Mouse (Mus musculus) spleen, postnatal 0 days (tissue): ENCODE results near the gene Rab31. TPM values are rescaled to one million over a fixed set of nuclear protein-coding genes. Genes with fewer than 3 reads are reported as not detected.

ENCODE experiments used
- polyA plus RNA-seq: library from polyadenylated mRNA; unstranded; fragments of >200 nt; fragmentation: Nextera tagmentation; extraction: Ambion mirVana; gene quantifications from 2 replicates; pipeline ENCODE4 v1.2.1, GENCODE M21; 2015

The Rab31 gene
- 15.3 and 20.9 TPM in 2 replicates for polyA plus RNA-seq

DNA sequence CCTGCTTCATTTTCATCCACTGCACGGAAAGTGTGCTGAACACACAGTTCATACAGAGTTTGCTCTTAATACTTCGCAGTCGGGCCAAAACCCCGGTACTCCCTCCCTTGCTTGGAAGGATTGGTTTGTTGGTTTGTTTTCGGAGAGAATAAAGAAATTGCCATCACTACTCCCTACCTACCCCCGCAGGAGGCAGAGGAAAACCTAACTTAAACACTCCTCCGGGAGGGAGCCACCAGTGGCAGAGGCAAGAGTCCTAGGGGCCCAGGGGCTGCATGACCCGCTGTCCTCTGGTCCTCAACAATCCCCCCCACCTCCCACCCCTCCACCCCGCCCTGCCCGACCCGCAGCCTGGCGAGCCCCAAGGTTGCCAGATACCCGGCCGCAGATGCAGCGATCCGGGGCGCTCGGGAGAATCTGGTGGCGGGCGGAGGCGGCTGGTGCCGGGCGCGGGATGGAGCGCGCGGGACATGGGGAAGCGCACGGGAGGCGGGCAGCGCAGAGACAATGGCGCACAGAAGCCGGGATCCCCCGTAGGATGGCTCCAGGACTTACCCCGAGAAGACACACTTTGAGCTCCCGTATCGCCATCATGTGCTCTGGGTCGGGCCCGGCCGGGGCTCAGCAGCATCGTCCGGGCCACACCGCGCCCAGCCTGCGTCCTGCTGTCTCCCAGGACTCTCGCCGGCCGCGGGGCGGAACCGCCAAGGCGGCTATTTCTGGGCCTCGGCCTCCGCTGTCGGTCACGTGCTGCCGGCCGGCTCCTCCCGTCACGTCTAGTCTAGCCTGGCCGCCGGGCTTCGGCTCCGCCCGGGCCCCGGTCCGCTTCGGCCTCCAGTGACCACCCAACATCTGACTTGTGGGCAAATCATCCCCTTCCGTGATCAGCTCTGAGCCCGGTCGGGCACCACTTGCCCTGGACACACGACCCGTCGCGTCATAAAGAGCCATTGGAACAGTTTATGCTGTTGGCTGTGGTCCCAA is at the start of gene Rab31:
Rab31 (minus strand) TSS at position 802 of the 984 bp plus-strand sequence.

DNA sequence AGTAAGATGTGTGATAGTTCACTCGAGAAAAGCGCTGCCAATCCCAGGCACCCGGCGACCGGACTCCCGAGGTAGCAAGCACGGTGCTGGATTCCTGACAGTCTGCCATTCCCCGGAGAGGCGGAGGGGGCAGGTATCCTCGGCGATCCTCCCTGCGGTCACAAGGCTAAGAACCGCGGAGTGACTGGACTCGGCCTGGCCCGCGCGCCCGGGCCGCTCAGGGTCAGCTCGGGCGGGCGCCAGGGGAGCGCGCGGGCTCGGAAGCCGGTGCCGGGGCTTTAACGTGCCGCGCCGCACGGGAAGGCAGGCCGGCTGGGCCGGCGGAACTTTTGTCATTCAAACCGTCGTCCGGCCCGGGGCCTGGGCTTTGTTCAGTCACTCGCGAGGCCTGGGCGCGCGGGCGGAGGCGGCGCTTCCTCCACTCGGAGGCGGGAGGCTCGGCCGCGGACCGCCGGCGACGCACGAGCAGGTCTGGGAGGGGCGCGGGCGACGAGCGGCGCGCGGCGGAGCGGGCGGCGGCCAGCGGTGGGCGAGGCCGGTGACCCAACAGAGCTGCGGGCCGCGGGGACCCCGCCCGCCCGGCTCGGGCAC is 10.1 kb upstream of the Rab31 start, which contains the start of gene Ppp4r1:
Ppp4r1 (plus strand) TSS at position 23 of the 591 bp plus-strand sequence.

DNA sequence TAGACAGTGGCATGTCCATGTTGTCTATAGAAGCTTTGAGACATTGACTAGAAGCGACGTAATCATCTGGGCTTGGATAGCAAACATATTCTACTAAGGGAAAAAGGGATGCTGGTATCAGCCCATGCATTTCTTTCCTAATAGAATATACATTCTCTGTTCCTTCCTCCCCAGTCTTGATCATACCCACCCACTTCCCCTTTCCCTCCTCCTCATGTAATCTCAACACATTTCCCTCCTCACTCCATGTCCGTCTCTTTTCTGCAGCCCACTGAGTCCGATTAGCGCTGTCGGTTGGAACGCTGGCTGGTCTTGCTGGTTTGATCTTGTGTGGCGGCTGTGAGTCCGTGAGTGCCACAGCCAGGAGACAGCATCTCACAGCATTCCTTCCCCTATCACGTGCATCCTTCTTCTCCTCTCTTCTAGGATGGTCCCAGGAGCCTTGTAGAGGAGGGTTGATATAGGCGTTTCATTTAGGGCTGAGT is 130.8 kb downstream of the Rab31 start, which contains the start of gene Txndc2:
Txndc2 (minus strand) TSS at position 435 of the 485 bp plus-strand sequence.

DNA sequence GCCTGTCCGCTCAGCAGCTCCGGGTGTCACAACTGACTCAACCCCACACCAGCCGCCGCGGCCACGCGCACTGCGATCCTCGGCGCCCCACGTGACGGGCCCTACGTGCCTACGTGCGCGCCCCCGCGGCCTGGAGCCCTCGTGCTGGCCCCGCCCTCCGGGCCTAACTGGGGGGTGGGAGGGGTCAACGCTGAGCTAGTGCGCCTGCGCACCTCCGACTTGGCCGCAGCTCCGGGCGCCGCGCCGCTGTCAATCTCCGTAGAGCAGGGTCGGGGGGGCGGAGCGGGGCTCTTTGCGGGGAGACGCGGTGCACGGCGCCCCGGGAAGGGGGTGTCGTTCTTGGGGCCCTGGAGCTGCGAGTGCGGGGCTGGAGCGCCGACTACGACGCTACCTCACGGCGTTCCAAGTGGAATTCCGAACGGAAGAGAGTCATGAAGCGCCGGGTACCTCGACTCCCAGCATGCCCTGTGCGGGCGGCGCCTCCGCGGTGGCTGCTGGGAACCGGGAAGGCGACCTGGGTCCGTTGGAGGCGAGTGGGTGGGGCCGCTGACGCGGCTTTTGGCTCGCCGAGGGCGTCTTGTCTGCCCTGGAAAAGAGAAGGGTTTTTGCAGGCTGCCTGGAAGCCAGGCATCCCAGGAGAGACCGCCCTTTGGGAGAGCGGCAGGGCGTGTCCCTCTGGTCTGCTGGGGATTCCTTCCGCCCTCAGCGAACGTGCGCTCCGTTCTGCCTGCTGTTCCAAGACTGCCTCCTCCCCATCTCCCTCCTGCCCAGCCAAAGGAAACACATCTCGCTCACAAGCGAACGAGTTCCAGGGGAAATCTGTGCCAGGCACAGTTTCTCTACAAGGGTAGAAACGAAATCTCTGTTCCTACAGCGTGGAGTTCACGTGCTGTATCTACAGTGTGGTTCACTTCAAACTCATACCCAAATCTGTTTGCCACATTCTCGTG is 158.8 kb downstream of the Rab31 start, which contains the start of gene Vapa:
Vapa (minus strand) TSS at position 93 of the 950 bp plus-strand sequence.

Other genes with a start within 250 kb of the Rab31 start
- gene Tmem232, start 232.0 kb downstream of the Rab31 start, polyA plus RNA-seq: not detected in 2 replicates
- gene Vapa, start 159.2 kb downstream of the Rab31 start, polyA plus RNA-seq: 94.2 and 103 TPM in 2 replicates
- gene Txndc2, start 130.6 kb downstream of the Rab31 start, polyA plus RNA-seq: not detected in 2 replicates
- gene Ppp4r1, start 9.8 kb upstream of the Rab31 start, polyA plus RNA-seq: 13.1 and 13.9 TPM in 2 replicates
- gene Ralbp1, start 113.0 kb upstream of the Rab31 start, polyA plus RNA-seq: 66.4 and 84.9 TPM in 2 replicates
- gene Twsg1, start 178.5 kb upstream of the Rab31 start, polyA plus RNA-seq: 29.3 and 35.8 TPM in 2 replicates